Mouse (Mus musculus): Measurements from ENCODE around the gene Elmo1.

- TF ChIP-seq EP300 (IDR thresholded peaks at IDR 0.05; ENCODE audit: insufficient read depth, low read depth, low read length) (no peak), CTCF (IDR thresholded peaks at IDR 0.05; ENCODE audit: low read depth, low read length) (peak; percentile 71), POLR2A (IDR thresholded peaks at IDR 0.05; ENCODE audit: insufficient read depth, low read length) (no peak)
These were observed 202.0 kb downstream of the Elmo1 start for GRCm38 (mm10) chr13:20292348-20292747.

All from ES-Bruce4 (cell line).